Mouse (Mus musculus): ENCODE measurements around the gene Pdzd7. TPM values are rescaled to one million over a fixed set of nuclear protein-coding genes. Genes with fewer than 3 reads are reported as not detected.

Gene Pdzd7
- polyA plus RNA-seq, 1 experiment from 2014 or later, result 0.41 TPM

DNA sequence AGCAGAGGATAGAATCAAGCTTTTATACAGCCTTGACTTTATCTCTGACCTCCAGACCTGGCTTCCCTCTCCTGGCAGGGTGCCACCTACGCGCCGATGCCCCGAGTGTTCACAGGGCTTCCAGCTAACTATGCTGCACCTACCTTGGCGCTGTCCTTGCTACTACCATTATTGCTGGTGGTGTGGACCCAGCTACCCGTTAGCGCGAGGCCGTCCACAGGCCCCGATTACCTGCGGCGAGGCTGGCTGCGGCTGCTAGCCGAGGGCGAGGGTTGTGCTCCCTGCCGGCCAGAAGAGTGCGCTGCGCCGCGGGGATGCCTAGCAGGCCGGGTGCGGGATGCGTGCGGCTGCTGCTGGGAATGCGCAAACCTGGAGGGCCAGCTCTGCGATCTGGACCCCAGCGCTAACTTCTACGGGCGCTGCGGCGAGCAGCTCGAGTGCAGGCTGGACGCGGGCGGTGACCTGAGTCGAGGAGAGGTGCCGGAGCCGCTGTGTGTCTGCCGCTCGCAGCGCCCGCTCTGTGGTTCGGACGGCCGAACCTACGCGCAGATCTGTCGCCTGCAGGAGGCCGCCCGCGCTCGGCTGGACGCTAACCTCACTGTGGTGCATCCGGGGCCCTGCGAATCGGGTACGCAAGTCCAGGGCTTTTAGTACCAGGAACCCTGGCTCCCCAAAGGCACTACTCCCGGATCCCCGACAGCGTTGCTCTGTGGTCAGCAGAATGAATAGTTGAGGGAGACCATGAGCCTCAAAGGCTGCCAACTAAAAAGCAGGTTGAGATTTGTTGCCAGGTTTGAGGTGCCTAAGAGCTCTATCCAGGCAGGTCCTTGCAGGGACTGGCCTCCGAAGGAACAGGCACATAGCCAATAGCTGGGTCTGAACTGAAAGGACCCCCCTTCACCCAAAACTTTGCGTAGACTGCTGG lies 31.3 kb upstream of the Pdzd7 start:
- peak overlapping the region; percentile 43 for H3K4me2 ChIP-seq (ENCODE audit: low read depth, low read length)
- 1% methylated on average over 62 of the region's 62 CpGs for WGBS
- DNase-seq (ENCODE audit: low spot score) (peak; percentile 70), ATAC-seq (replicated peaks; ENCODE audit: insufficient number of reproducible peaks, low FRiP score, low TSS enrichment, low read depth) (no peak)
- peak overlapping the region; percentile 51 for H3K9ac ChIP-seq (replicated peaks; ENCODE audit: low read length)
- H3K27me3 ChIP-seq (ENCODE audit: control insufficient read depth, insufficient read depth, low read length), result peaks cover 46% of the 10 kb centered on the region
- H3K4me1 ChIP-seq (ENCODE audit: control insufficient read depth, insufficient read depth, low read length), result peaks cover 11% of the 10 kb centered on the region
- H3K36me3 ChIP-seq (replicated peaks; ENCODE audit: control insufficient read depth, insufficient read depth, low read depth, low read length), result no peaks in the 10 kb centered on the region
- H3K4me3 ChIP-seq (ENCODE audit: low read depth, low read length), result peak overlapping the region; percentile 30
- no peak overlapping the region for H3K27ac ChIP-seq (replicated peaks; ENCODE audit: low read depth, low read length)
- no peaks in the 10 kb centered on the region for H3K9me3 ChIP-seq (replicated peaks; ENCODE audit: control insufficient read depth, low read length)

DNA sequence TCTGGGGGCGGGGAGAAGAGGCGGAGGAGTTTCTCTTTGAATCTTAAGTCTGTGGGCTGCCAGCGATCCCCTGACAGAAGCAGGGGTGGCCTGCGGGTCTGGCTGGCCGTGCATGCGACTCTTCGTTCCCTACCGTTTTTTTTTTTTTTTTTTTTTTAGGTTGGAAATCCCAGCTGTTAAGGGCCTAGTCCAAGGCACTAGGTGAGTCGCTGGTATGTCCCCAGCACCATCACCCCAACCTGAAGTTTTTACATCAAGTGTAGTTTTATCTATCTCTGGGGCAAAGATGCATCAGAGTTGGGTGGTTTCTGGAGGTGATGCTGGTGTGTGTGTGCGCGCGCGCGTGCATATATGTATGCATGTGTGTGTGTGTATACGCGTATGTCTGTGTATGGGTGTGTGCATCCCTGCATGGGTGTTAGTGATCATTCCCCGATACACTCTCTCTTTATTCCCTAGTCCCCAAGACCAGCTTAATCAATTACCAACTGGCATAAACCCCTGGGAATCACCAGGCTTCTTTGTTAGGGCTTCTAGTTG lies 30.6 kb upstream of the Pdzd7 start:
- WGBS, result 5% methylated on average over 17 of the region's 17 CpGs
- H3K36me3 ChIP-seq (replicated peaks; ENCODE audit: control insufficient read depth, insufficient read depth, low read depth, low read length), result no peaks in the 10 kb centered on the region
- H3K27ac ChIP-seq (replicated peaks; ENCODE audit: low read depth, low read length), result no peak overlapping the region
- H3K9me3 ChIP-seq (replicated peaks; ENCODE audit: control insufficient read depth, low read length), result no peaks in the 10 kb centered on the region
- no peak overlapping the region for H3K9ac ChIP-seq (replicated peaks; ENCODE audit: low read length)
- DNase-seq (ENCODE audit: low spot score) (no peak), ATAC-seq (replicated peaks; ENCODE audit: insufficient number of reproducible peaks, low FRiP score, low TSS enrichment, low read depth) (no peak)
- peak overlapping the region; percentile 30 for H3K4me3 ChIP-seq (ENCODE audit: low read depth, low read length)
- peaks cover 46% of the 10 kb centered on the region for H3K27me3 ChIP-seq (ENCODE audit: control insufficient read depth, insufficient read depth, low read length)
- H3K4me2 ChIP-seq (ENCODE audit: low read depth, low read length), result peak overlapping the region; percentile 91; the same call in 1 of the 2 replicates
- peaks cover 11% of the 10 kb centered on the region for H3K4me1 ChIP-seq (ENCODE audit: control insufficient read depth, insufficient read depth, low read length)

DNA sequence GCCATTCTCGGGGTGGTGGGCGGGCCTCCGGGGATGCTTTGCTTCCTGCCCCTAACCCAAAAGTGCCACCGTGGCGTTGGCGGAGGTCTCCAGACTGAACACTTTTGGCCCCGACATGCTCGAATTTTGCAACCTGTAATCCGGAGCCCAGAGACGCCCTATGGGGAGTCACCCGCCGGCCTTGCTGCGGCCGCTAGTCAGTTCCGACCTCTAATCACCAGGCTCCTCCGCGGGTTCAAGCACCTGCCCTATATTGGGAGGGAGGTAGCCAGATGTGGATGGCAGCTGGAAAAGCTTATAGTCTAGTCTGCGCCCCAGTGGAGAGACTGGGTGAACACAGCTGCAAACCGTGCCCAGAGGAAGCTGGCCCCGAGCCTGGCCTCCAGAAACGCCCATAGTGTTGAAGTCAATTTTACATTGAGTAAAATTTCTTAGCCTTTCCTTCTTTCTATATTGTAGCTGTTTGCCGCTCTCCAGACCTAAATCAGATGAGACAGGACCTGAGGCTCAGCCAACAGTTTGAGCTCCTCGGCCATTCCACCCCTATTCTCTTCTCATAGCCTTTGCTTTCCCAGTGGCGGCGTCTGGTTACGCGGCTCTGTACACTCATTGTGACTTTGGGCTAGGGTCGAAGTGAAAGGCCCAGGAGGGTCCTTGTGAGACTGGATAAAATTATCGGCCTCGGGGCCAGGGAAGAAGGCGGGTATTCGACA lies 30.0 kb upstream of the Pdzd7 start:
- Histone ChIP-seq H3K27ac (replicated peaks; ENCODE audit: low read depth, low read length) (no peak overlapping the region), H3K4me1 (ENCODE audit: control insufficient read depth, insufficient read depth, low read length) (peaks cover 11% of the 10 kb centered on the region)
- peak; percentile 54 for DNase-seq (ENCODE audit: low spot score)

DNA sequence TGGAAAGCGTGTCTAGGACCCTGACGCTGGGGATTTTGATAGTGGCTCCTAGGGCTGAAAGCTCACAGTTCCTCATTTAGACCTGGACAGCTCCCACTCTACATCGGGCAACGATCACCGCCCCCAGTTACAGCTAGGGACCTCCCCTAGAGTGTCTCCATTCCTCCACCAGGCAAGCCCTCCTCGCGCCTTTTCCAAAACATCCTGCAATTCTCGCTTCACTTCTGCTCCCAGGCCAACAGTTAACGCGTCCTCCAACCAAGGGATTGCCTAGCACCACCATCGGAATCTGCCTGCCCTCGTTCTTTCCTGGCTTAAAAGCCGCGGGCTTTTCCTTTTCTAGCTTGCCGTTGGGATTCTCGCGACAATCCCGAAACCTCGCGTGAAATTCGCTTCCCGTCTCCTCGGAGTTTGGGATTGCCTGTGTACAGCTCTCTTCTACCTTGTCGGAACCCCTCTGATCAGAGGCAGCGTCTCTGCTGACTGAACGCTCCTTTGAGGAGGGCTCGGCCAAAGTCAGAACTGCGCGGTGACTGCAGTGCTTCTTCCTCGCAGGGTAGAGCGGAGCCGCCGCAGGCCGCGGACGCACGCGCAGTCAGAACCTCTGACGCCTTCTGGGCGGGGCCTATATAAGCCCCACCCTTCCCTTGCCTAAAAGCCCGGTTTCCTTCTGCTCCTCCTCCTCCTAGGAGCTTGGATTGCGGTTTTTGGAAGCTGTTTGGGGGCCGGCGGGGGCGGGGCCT lies 29.2 kb upstream of the Pdzd7 start, which contains the start of gene Kazald1:
Kazald1 (plus strand) TSS at position 662 of the 743 bp plus-strand sequence.
- Histone ChIP-seq H3K9me3 (replicated peaks; ENCODE audit: control insufficient read depth, low read length) (no peaks in the 10 kb centered on the region), H3K4me2 (ENCODE audit: low read depth, low read length) (peak within 1 kb of the TSS; percentile 91), H3K4me3 (ENCODE audit: low read depth, low read length) (peak within 1 kb of the TSS; percentile 68), H3K27ac (replicated peaks; ENCODE audit: low read depth, low read length) (peak within 1 kb of the TSS; percentile 85), H3K4me1 (ENCODE audit: control insufficient read depth, insufficient read depth, low read length) (peaks cover 11% of the 10 kb centered on the region), H3K9ac (replicated peaks; ENCODE audit: low read length) (peak within 1 kb of the TSS; percentile 80), H3K27me3 (ENCODE audit: control insufficient read depth, insufficient read depth, low read length) (peaks cover 35% of the 10 kb centered on the region), H3K36me3 (replicated peaks; ENCODE audit: control insufficient read depth, insufficient read depth, low read depth, low read length) (no peaks in the 10 kb centered on the region)
- ATAC-seq (replicated peaks; ENCODE audit: insufficient number of reproducible peaks, low FRiP score, low TSS enrichment, low read depth) (peak; percentile 50), DNase-seq (ENCODE audit: low spot score) (peak; percentile 95)
- under 1% methylated on average over 45 of the region's 45 CpGs for WGBS

More for the DNA sequence above, 30.0 kb upstream of the Pdzd7 start:
- Histone ChIP-seq H3K36me3 (replicated peaks; ENCODE audit: control insufficient read depth, insufficient read depth, low read depth, low read length) (no peaks in the 10 kb centered on the region), H3K27me3 (ENCODE audit: control insufficient read depth, insufficient read depth, low read length) (peaks cover 41% of the 10 kb centered on the region), H3K4me3 (ENCODE audit: low read depth, low read length) (peak overlapping the region; percentile 68), H3K4me2 (ENCODE audit: low read depth, low read length) (peak overlapping the region; percentile 91), H3K9me3 (replicated peaks; ENCODE audit: control insufficient read depth, low read length) (no peaks in the 10 kb centered on the region), H3K9ac (replicated peaks; ENCODE audit: low read length) (peak overlapping the region; percentile 80)
- WGBS, result 1% methylated on average over 32 of the region's 32 CpGs
- peak; percentile 40 for ATAC-seq (replicated peaks; ENCODE audit: insufficient number of reproducible peaks, low FRiP score, low TSS enrichment, low read depth)

DNA sequence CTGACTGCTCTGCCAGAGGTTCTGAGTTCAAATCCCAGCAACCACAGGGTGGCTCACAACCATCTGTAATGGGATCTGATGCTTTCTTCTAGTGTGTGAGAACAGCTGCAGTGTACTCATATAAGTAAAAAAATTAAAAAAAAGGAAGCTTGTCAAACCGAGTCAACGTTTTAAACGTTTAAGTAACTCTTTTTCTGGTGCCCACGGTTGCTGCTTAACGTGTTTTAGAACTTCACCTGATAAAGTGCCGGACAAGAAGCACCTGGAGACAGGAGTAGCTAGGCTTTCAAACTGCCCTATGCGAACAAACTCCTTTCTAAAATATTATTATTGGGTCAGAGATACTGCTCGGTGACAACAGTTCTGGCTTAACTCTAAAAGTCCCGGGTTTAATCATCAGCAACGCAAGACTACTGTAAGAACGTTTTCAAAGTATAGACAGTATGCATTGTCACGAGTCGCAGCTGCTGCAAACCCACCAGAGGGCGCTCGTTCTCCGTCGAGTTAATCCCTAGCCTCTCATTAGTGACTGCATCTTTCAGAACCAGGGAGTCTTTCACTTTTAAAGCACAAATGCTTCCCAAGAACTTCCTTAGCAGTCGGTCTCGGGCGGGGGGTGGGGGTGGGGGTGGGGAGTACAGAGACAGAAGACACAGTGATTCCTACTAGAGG lies 28.5 kb upstream of the Pdzd7 start:
- Histone ChIP-seq H3K9ac (replicated peaks; ENCODE audit: low read length) (peak overlapping the region; percentile 80), H3K9me3 (replicated peaks; ENCODE audit: control insufficient read depth, low read length) (no peaks in the 10 kb centered on the region), H3K4me2 (ENCODE audit: low read depth, low read length) (peak overlapping the region; percentile 91), H3K27ac (replicated peaks; ENCODE audit: low read depth, low read length) (no peak overlapping the region), H3K4me3 (ENCODE audit: low read depth, low read length) (peak overlapping the region; percentile 68), H3K27me3 (ENCODE audit: control insufficient read depth, insufficient read depth, low read length) (peaks cover 30% of the 10 kb centered on the region), H3K36me3 (replicated peaks; ENCODE audit: control insufficient read depth, insufficient read depth, low read depth, low read length) (no peaks in the 10 kb centered on the region), H3K4me1 (ENCODE audit: control insufficient read depth, insufficient read depth, low read length) (peaks cover 8% of the 10 kb centered on the region)
- DNase-seq (ENCODE audit: low spot score) (peak; percentile 93), ATAC-seq (replicated peaks; ENCODE audit: insufficient number of reproducible peaks, low FRiP score, low TSS enrichment, low read depth) (no peak)
- WGBS, result 8% methylated on average over 20 of the region's 20 CpGs

DNA sequence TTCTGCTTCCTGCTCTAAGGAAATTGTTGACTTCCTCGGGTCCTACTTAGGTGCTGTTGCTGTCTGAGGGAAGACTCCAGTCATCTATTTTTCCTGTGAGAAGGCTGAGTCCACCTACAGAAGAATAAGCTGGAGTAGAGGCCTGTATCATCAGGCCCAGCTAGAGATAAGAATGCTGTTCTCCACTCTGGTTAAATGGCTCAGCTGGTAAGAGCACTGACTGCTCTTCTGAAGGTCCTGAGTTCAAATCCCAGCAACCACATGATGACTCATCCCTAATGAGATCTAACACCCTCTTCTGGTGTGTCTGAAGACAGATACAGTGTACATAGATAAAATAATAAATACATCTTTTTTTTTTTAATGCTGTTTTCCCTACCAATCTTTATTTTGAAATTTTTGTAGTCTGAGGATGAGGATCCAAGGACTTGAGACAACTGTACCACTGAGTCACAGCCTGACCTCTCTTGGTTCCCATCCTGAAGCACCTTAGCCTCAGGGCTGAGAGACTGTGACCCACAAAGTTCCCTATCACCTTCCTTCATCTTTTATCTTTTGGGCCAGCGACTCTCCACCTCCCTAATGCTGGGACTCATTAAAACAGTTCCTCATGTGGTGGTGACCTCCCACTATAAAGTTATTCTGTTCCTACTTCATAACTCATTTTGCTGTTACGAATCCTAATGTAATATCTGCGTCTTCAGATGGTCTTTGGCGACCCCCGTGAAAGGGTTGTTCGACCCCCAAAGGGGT lies 22.4 kb upstream of the Pdzd7 start:
- Histone ChIP-seq H3K27me3 (ENCODE audit: control insufficient read depth, insufficient read depth, low read length) (peaks cover 39% of the 10 kb centered on the region), H3K4me3 (ENCODE audit: low read depth, low read length) (no peak overlapping the region), H3K9me3 (replicated peaks; ENCODE audit: control insufficient read depth, low read length) (no peaks in the 10 kb centered on the region), H3K36me3 (replicated peaks; ENCODE audit: control insufficient read depth, insufficient read depth, low read depth, low read length) (no peaks in the 10 kb centered on the region), H3K9ac (replicated peaks; ENCODE audit: low read length) (no peak overlapping the region), H3K27ac (replicated peaks; ENCODE audit: low read depth, low read length) (no peak overlapping the region), H3K4me1 (ENCODE audit: control insufficient read depth, insufficient read depth, low read length) (no peaks in the 10 kb centered on the region), H3K4me2 (ENCODE audit: low read depth, low read length) (no peak overlapping the region)
- ATAC-seq (replicated peaks; ENCODE audit: insufficient number of reproducible peaks, low FRiP score, low TSS enrichment, low read depth) (no peak), DNase-seq (ENCODE audit: low spot score) (no peak)
- 76% methylated on average over 7 of the region's 7 CpGs for WGBS

DNA sequence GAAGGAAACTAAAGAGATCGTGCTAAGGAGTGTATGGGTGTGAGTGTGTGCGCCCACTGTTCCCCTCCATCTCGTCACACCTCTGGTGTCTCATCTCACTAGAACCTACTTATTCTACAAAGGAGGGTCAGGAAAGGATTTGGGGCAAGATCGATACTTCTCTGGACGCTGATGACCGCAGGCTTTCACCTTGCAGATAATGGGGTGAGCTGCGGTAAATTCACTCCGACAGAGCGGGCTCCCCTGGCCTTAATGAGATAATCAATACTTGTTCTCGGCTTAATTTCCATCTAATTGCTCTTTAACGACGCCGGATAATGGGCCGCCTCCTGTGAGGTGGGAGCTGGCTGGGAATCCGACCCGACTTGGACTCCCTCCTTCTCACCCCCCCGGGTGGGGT lies 21.7 kb upstream of the Pdzd7 start:
- Histone ChIP-seq H3K9me3 (replicated peaks; ENCODE audit: control insufficient read depth, low read length) (no peaks in the 10 kb centered on the region), H3K27ac (replicated peaks; ENCODE audit: low read depth, low read length) (no peak overlapping the region), H3K4me1 (ENCODE audit: control insufficient read depth, insufficient read depth, low read length) (no peaks in the 10 kb centered on the region), H3K4me3 (ENCODE audit: low read depth, low read length) (no peak overlapping the region), H3K27me3 (ENCODE audit: control insufficient read depth, insufficient read depth, low read length) (peaks cover 39% of the 10 kb centered on the region), H3K4me2 (ENCODE audit: low read depth, low read length) (no peak overlapping the region), H3K9ac (replicated peaks; ENCODE audit: low read length) (no peak overlapping the region), H3K36me3 (replicated peaks; ENCODE audit: control insufficient read depth, insufficient read depth, low read depth, low read length) (no peaks in the 10 kb centered on the region)
- ATAC-seq (replicated peaks; ENCODE audit: insufficient number of reproducible peaks, low FRiP score, low TSS enrichment, low read depth) (no peak), DNase-seq (ENCODE audit: low spot score) (no peak)
- whole genome bisulfite sequencing, result 13% methylated on average over 17 of the region's 17 CpGs
